Mouse (Mus musculus) erythroblast, embryonic 14.5 days (primary cell): ENCODE results near the gene Tspan14.

Experiments used
- GATA1 ChIP-seq: IDR thresholded peaks from 2 replicates; pipeline ENCODE4 v1.6.1; 2012; ENCODE audit warnings: low read length, inconsistent platforms, mixed read lengths
- TAL1 ChIP-seq: IDR thresholded peaks from 3 replicates; pipeline ENCODE4 v1.6.1; 2012; ENCODE audit warnings: low read length, inconsistent platforms, mixed read lengths

- no peak for TF ChIP-seq GATA1
- TF ChIP-seq TAL1, result no peak
Observed at GRCm38 (mm10) chr14:40985635-40986034, 19.0 kb upstream of the Tspan14 start.
